Mouse (Mus musculus) myocyte (in vitro differentiated cells): ENCODE results near the gene Gramd1a.

Experiments
- MYOD1 ChIP-seq, 3 experiments: IDR thresholded peaks; one replicate each; pipeline ENCODE4 v1.6.1; 2011; ENCODE audit warnings: control low read depth in 2 of 3, low read depth in 2 of 3, mild to moderate bottlenecking in 2 of 3, moderate library complexity in 1 of 3; ENCODE audit not compliant: insufficient read length in 2 of 3, control insufficient read depth in 1 of 3
- MYOG ChIP-seq, 3 experiments: IDR thresholded peaks; one replicate each; pipeline ENCODE4 v1.6.1; 2011; ENCODE audit warnings: control low read depth in 2 of 3, low read depth in 2 of 3, mild to moderate bottlenecking in 2 of 3; ENCODE audit not compliant: insufficient read length in 2 of 3, control insufficient read depth in 1 of 3, insufficient read depth in 1 of 3
- POLR2A ChIP-seq: IDR thresholded peaks from one replicate; pipeline ENCODE4 v1.6.1; 2011; ENCODE audit warnings: low read depth, mild to moderate bottlenecking, control low read depth, moderate library complexity; ENCODE audit not compliant: insufficient read length
- SRF ChIP-seq: IDR thresholded peaks from one replicate; pipeline ENCODE4 v1.6.1; 2011; ENCODE audit warnings: low read depth; ENCODE audit not compliant: control insufficient read depth, insufficient read length
- USF1 ChIP-seq: IDR thresholded peaks from one replicate; pipeline ENCODE4 v1.6.1; 2011; ENCODE audit warnings: low read depth, mild to moderate bottlenecking, control low read depth, moderate library complexity

DNA sequence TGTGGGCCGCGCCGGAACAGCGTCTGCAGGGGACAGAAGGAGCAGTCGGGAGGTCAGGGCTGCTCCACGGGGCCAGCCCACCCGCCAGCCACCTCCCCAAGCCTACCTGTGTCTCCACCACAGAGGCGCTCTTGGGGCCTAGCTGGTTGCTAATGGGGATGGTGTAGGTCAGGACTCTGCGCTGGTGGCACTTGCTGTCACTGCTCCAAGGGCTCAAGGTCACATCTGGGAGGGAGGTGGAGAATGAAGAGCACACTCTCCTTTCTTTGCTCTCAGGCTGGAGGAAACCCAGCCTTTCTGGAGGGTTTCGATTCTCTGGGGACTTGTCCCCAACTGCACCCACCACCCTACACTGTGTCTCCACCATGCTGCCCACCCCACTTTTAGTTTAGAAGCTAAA lies 20.0 kb downstream of the Gramd1a start:
- no peak for TF ChIP-seq SRF
- TF ChIP-seq POLR2A = no peak
- TF ChIP-seq USF1 = no peak
- no peak for TF ChIP-seq MYOG (IDR thresholded peaks at IDR 0.05; ENCODE audit: control insufficient read depth in 1 of 3, insufficient read depth in 1 of 3, insufficient read length in 2 of 3, low read depth in 2 of 3)
- no peak for TF ChIP-seq MYOD1 (IDR thresholded peaks at IDR 0.05; ENCODE audit: control insufficient read depth in 1 of 3, insufficient read length in 2 of 3, low read depth in 2 of 3)
